Mouse (Mus musculus): ENCODE data around the gene Zfp619. TPM values are rescaled to one million over a fixed set of nuclear protein-coding genes. Genes with fewer than 3 reads are reported as not detected.

Zfp619 gene
- 0.81 and 0.91 TPM in 2 replicates for polyA plus RNA-seq (2015; fragmentation: Nextera tagmentation; extraction: Ambion mirVana)

DNA sequence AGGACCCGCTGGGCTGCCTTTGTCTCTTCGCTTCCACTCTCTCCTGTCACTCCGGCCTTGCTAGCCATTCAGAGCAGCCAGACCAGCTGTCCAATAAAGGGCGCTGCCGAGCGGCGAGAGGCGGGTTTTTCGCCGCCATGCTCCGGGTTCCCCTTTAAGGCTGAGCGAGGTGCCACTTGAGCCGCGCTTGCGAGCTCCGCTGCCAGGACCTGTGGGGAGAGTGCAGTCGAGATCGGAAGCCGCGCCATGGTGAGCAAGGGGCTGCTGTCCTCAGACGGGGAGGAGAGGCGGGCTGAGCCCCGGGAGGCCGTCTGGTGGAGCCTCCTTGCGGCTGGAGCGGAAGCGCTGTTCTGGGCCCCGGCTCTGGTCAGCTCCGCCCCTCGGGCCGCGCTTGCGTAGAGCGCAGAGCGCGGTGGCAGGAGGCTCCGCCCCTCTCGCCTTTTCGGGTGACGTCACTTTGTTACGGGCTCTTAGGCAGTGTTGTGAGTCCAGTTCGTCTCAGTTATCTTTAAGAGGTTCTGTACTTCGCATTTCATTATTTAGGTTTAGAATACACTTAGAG, at the start of gene Zfp619:
TSS of gene Zfp619 (plus strand) at position 151 of the 562 bp plus-strand sequence.
- WGBS, result under 1% methylated on average over 43 of the region's 43 CpGs
- H3K4me2 ChIP-seq (replicated peaks; ENCODE audit: low read depth, low read length), result peak within 1 kb of the TSS; percentile 66
- H3K27ac ChIP-seq (ENCODE audit: low read length), result peak within 1 kb of the TSS; percentile 97
- peaks cover 4% of the 10 kb centered on the region; the same call in 1 of the 2 replicates for H3K4me1 ChIP-seq (ENCODE audit: insufficient read depth, low read depth, low read length)
- peak; percentile 82 for TF ChIP-seq CTCF (IDR thresholded peaks at IDR 0.05)
- TF ChIP-seq EP300 (IDR thresholded peaks at IDR 0.05), result no peak
- H3K36me3 ChIP-seq (ENCODE audit: insufficient read depth, low read length), result no peaks in the 10 kb centered on the region
- peak; percentile 98 for ATAC-seq
- peak within 1 kb of the TSS; percentile 56 for H3K4me3 ChIP-seq (ENCODE audit: low read depth, low read length)
- H3K9ac ChIP-seq (replicated peaks; ENCODE audit: low read depth), result peak within 1 kb of the TSS; percentile 64
- no peaks in the 10 kb centered on the region for H3K9me3 ChIP-seq (ENCODE audit: low read length)
- DNase-seq (ENCODE audit: low spot score), result peak; percentile 97
- no peaks in the 10 kb centered on the region for H3K27me3 ChIP-seq (replicated peaks; ENCODE audit: insufficient read depth, low read length)

DNA sequence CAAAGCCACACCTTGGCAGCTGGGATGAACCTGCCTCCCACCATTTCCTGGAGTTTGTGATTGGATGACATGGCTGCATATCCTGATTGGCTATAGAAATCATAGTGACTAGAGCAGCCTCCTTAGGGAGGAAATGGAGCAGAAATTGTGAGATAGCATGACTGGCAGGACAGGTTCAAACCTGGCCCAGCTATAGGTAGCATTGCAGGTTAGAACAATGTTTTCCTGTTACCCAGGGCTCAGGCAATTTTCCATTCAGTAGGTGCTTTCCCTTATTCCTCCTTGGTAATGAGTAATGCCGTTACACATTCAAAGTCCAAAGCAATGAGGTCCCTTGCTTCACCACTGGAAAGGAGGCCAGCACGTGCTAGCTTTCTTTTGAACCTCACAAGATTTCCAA, 38.6 kb upstream of the Zfp619 start:
- H3K9me3 ChIP-seq (ENCODE audit: low read length), result no peaks in the 10 kb centered on the region
- ATAC-seq (no peak), DNase-seq (ENCODE audit: low spot score) (no peak)
- H3K4me1 ChIP-seq (ENCODE audit: insufficient read depth, low read depth, low read length), result no peaks in the 10 kb centered on the region
- H3K4me3 ChIP-seq (ENCODE audit: low read depth, low read length), result no peak overlapping the region
- no peaks in the 10 kb centered on the region for H3K27me3 ChIP-seq (replicated peaks; ENCODE audit: insufficient read depth, low read length)
- H3K4me2 ChIP-seq (replicated peaks; ENCODE audit: low read depth, low read length), result no peak overlapping the region
- 96% methylated on average over 2 of the region's 2 CpGs for WGBS
- H3K27ac ChIP-seq (ENCODE audit: low read length), result no peak overlapping the region
- TF ChIP-seq EP300 (IDR thresholded peaks at IDR 0.05) (no peak), CTCF (IDR thresholded peaks at IDR 0.05) (no peak)
- no peak overlapping the region for H3K9ac ChIP-seq (replicated peaks; ENCODE audit: low read depth)
- peaks cover 4% of the 10 kb centered on the region for H3K36me3 ChIP-seq (ENCODE audit: insufficient read depth, low read length)

DNA sequence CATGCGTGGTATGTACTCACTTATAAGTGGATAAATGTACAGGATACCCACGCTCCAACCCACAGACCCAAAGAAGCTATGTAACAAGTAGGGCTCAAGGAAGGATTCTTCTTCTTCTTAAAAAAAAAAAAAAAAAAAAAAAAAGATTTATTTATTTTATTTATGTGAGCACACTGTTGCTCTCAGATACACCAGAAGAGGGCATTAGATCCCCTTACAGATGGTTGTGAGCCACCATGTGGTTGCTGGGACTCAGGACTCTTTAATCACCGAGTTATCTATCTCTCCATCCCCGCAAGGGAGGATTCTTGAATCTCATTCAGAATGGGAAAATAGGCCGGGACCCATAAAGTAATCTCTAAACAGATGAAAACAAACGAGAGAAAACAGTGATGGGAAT, 33.2 kb upstream of the Zfp619 start:
- Histone ChIP-seq H3K9me3 (ENCODE audit: low read length) (no peaks in the 10 kb centered on the region), H3K36me3 (ENCODE audit: insufficient read depth, low read length) (no peaks in the 10 kb centered on the region), H3K4me3 (ENCODE audit: low read depth, low read length) (no peak overlapping the region), H3K27ac (ENCODE audit: low read length) (no peak overlapping the region), H3K27me3 (replicated peaks; ENCODE audit: insufficient read depth, low read length) (no peaks in the 10 kb centered on the region), H3K4me1 (ENCODE audit: insufficient read depth, low read depth, low read length) (no peaks in the 10 kb centered on the region), H3K9ac (replicated peaks; ENCODE audit: low read depth) (no peak overlapping the region), H3K4me2 (replicated peaks; ENCODE audit: low read depth, low read length) (no peak overlapping the region)
- WGBS, result 39% methylated on average over 6 of the region's 6 CpGs
- ATAC-seq (no peak), DNase-seq (ENCODE audit: low spot score) (no peak)
- TF ChIP-seq EP300 (IDR thresholded peaks at IDR 0.05), result no peak
- TF ChIP-seq CTCF (IDR thresholded peaks at IDR 0.05), result peak; percentile 44

GRCm38 (mm10) chr7:39487159-39487853, 30.3 kb upstream of the Zfp619 start:
- peak; percentile 22 for DNase-seq (ENCODE audit: low spot score)
- Histone ChIP-seq H3K4me3 (ENCODE audit: low read depth, low read length) (peak overlapping the region; percentile 37), H3K4me1 (ENCODE audit: insufficient read depth, low read depth, low read length) (no peaks in the 10 kb centered on the region), H3K4me2 (replicated peaks; ENCODE audit: low read depth, low read length) (peak overlapping the region; percentile 65), H3K9me3 (ENCODE audit: low read length) (no peaks in the 10 kb centered on the region), H3K9ac (replicated peaks; ENCODE audit: low read depth) (no peak overlapping the region), H3K27me3 (replicated peaks; ENCODE audit: insufficient read depth, low read length) (no peaks in the 10 kb centered on the region), H3K27ac (ENCODE audit: low read length) (no peak overlapping the region), H3K36me3 (ENCODE audit: insufficient read depth, low read length) (no peaks in the 10 kb centered on the region)
- ATAC-seq, result peak; percentile 59
- no peak for TF ChIP-seq CTCF (IDR thresholded peaks at IDR 0.05)
- TF ChIP-seq EP300 (IDR thresholded peaks at IDR 0.05), result no peak
- WGBS, result 17% methylated on average over 23 of the region's 23 CpGs

DNA sequence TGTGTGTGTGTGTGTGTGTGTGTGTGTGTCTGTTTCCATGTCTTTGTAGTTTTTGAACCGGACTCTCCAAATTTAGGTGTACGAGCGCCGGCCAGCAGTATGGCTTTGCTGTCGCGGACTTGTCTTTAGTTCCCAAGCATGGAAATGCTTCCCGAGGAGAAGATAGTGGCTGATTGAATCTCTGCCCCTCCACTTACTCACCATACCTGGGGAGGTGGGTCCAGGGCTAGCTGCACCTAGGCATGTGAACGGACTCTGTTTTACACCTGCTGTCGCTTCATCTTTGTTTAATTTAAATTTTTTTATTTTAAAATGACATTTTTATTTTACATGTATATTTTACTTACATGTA, 29.7 kb upstream of the Zfp619 start:
- Histone ChIP-seq H3K27ac (ENCODE audit: low read length) (no peak overlapping the region), H3K4me2 (replicated peaks; ENCODE audit: low read depth, low read length) (peak overlapping the region; percentile 65), H3K4me3 (ENCODE audit: low read depth, low read length) (peak overlapping the region; percentile 37), H3K4me1 (ENCODE audit: insufficient read depth, low read depth, low read length) (no peaks in the 10 kb centered on the region), H3K27me3 (replicated peaks; ENCODE audit: insufficient read depth, low read length) (no peaks in the 10 kb centered on the region), H3K36me3 (ENCODE audit: insufficient read depth, low read length) (no peaks in the 10 kb centered on the region), H3K9ac (replicated peaks; ENCODE audit: low read depth) (no peak overlapping the region), H3K9me3 (ENCODE audit: low read length) (no peaks in the 10 kb centered on the region)
- ATAC-seq (no peak), DNase-seq (ENCODE audit: low spot score) (no peak)
- TF ChIP-seq CTCF (IDR thresholded peaks at IDR 0.05), result no peak
- TF ChIP-seq EP300 (IDR thresholded peaks at IDR 0.05), result no peak
- 44% methylated on average over 9 of the region's 9 CpGs for WGBS

DNA sequence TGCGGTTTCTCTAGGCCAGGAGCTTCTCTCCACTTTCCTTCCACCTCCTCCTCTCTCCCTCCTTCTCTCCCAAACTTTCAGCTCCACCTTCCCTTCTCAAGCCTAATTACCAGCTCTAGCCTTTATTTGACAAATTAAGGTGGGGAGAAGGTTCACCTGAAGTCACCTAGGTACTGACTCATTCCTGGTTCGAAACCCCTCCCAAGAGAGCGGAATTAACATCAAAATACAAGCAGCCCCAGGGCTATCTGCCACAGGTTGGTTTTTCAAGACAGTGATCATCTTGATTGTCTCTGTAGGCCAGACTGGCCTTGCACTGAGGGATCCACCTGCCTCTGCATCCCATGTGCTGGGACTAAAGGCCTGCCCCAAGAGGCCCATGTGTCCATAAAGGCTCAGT, 22.9 kb upstream of the Zfp619 start:
- H3K4me1 ChIP-seq (ENCODE audit: insufficient read depth, low read depth, low read length), result no peaks in the 10 kb centered on the region
- H3K27ac ChIP-seq (ENCODE audit: low read length), result no peak overlapping the region
- no peak overlapping the region for H3K4me2 ChIP-seq (replicated peaks; ENCODE audit: low read depth, low read length)
- H3K9ac ChIP-seq (replicated peaks; ENCODE audit: low read depth), result no peak overlapping the region
- H3K27me3 ChIP-seq (replicated peaks; ENCODE audit: insufficient read depth, low read length), result no peaks in the 10 kb centered on the region
- H3K9me3 ChIP-seq (ENCODE audit: low read length), result no peaks in the 10 kb centered on the region
- TF ChIP-seq EP300 (IDR thresholded peaks at IDR 0.05) (no peak), CTCF (IDR thresholded peaks at IDR 0.05) (no peak)
- H3K4me3 ChIP-seq (ENCODE audit: low read depth, low read length), result no peak overlapping the region
- no peaks in the 10 kb centered on the region for H3K36me3 ChIP-seq (ENCODE audit: insufficient read depth, low read length)
- WGBS, result 82% methylated on average over 3 of the region's 3 CpGs
- no peak for DNase-seq (ENCODE audit: low spot score)
- ATAC-seq, result no peak

Data from lung, postnatal 0 days (tissue).